Mouse (Mus musculus) retina, adult 2 months (tissue): ENCODE measurements around the gene Plscr3.

Experiments
- DNase-seq: peaks from one replicate; pipeline ENCODE4 v3.0.0-alpha.2; 2012; ENCODE audit warnings: low read depth, low spot score

The Plscr3 gene

DNA sequence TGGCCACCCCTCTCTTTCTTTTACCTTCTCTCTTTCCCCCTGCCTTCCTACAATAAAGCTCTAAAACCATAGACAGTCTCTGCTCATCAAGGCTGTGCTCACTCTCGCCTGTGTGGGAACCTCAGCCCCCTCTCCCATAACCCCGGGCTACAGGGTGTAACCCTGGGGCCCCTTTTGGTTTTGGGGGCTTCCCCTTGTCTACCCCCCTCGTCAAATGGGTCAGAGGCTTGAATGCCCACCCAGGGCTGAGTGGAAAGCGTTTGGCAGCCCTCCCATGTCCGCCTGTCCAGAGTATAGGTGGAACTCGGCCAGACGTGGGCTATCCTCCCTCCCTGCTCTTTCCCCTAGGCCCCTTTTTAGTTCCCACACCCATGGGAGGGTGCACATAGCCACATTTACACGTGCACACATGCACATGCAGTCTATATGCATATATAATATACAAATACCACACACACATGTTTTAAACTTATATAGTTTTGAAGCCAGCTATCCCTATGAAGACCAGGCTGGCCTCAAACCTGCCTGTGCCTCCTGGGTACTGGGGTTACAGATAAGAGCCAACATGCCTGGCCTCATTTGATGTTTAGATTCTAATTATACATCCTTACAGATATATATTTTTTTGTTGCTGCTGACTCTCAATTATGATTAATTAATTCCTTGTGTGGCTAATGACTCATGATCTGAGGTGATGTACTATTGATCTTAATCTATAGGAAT is 18.1 kb downstream of the Plscr3 start:
- DNase-seq: no peak

DNA sequence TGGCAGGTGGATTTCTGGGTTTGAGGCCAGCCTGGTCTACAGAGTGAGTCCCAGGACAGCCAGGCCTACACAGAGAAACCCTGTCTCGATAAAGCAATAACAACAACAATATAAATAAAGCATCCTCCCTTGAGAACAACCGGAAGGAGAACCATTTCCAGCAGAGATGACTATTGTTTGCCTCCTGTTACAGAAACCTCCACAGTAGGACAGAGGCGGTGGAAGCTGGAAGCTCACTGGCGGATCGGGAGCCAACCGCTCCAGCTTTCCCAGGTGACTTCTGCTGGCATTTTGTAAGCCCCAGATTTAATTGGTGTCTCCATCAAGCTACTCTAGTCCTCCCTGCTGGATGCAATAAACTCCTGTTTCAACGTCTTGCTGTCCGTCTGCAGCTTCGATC is 19.4 kb downstream of the Plscr3 start:
- no peak for DNase-seq

DNA sequence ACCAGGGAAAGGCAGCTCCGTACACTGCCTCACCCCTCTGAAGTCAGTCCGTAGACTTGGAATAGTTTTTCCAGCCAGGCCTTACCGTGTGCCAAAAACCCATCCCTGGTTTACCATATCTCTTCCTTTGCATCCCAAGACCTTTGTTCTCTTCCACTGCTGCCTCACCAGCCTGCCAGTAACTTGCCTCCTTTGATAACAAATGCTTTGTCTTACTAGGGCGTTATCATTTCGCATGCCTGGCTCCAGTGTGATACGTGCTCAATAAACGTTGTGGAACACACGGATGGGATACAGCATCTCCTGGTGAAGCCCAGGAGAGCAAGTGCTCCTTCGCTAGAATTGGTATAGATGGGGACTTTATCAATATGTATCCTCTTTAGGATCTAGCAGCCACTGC is 21.2 kb downstream of the Plscr3 start:
- no peak for DNase-seq

DNA sequence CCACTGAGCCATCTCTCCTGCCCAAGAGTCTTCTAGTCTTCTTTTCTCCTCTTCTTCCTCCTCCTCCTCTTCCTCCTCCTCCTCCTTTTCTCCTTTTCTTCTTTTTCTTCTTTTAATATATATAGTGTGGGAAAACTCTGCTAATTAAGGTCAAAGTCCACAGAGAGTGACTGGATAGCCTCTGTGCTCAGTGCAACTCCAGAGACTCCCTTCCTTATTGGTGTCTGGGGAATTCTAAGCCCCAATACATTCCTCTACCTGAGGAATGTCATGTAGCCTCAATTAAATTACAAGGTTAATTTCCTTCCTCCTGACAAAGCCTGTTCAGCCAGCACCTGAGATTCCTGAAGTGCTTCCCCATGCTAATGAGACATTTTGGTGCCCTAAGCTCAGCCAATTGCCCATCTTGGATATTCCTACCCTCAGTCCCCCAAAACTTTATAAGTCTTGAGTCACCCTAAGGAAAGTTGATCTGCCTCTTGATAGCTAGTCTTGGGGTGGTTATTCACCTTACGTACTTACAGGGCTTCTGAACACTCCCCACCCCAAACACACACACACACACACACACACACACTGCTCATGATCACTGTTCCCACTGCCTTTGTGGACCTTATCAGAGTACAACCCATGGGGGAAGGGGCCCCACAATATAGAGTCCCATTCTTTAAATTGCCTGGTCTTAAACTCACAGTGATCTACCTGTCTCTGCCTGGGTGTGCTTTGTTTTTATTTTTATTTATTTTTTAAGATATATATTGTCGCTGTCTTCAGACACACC is 24.3 kb downstream of the Plscr3 start:
- DNase-seq: no peak

DNA sequence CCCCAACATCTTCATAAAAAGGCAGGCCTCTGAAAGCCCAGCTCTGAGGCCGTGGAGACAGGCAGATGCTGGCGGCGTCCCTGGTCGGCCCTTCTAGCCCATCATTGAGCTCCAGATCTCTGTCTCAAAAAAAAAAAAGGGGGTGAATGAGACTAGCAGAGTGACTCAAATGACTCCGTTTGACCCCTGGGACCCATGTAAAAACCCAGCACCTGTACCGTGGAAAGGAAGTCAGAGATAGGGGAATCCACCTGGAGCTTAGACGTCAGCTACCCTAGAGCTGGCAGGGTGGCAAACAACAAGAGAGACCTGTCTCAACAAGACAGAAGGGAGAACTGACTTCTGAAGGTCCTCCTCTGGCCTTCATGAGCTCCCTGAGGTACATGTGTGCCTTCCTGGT is 25.6 kb downstream of the Plscr3 start:
- DNase-seq: no peak

DNA sequence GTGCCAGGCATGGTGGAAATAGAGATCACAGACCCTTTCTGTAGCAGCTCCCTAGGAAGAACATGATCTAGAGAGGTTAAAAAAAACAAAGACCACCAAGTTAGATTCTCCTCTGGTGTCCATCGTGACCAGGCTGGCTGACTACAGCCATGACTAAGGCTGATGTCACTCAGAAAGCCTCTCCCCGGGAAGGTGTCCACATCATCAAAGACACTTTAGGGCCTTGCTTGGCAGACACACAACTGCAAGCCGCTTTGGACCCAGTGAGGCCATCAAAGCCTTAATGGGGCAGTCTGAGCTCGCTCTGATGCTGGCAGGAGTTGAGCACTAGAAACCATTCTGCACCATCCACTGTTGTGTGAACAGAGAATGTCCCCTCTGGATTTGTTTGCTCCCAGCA is 26.3 kb downstream of the Plscr3 start:
- no peak for DNase-seq

DNA sequence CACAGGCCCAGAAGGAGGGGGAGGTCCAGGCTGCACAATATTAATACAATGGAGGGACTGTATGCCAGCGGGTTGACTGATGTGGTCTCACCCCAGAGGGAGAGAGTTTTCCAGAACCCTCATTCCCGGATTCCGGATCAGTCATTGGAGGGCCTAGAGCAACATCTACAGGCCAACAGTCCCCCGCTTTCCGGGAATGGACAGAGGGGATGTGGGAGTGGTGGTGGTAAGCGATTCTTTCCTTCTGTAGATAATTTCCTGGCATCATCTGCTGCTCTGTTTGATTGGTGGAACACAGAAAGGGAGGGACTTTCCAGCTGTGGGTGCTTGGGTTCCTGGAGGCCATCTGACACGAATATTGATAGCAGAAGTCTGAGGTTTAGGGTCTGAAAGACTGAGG is 30.0 kb downstream of the Plscr3 start:
- DNase-seq: no peak

DNA sequence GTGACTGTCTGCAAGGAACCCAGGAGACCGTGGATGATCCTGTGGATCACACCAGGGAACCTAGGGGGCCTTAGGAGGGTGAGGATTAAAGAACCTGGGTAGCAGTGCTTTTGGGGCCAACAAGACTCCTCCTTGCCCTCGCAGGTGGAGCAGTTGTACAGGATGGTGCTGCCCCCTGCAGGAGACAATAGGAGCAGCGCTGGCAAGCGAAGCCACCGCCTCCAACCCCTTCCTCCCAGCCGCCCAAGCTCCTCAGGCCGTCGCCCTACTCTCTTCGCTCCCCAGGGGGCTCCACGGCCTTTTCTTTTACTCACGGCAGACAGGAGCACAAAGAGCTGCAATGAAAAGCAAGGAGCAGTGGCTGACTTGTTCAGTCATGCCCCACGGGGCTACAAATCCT is 30.7 kb downstream of the Plscr3 start:
- peak; percentile 60 for DNase-seq

DNA sequence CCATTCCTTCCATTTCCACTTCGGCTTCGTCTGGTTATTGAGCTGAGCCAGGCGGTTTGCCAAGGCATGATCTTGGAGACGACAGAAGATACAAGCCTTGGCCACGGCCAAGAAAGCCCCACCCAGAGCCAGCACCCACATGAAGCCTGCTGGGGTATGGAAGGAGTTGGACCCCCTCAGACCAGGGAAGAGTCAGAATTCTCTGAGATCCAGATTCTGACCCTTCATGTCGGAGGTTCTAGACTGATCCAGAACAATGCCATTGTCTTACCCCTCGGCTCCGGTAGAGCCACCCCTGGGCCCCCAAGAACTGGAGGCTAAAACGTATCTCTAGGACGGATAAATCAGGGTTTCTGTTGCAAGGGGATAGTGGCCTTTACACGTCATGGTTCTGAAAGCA is 31.7 kb downstream of the Plscr3 start, which contains the start of gene Tmem95:
Gene Tmem95 (minus strand): TSS at position 141 of the 400 bp plus-strand sequence.
- DNase-seq: no peak

DNA sequence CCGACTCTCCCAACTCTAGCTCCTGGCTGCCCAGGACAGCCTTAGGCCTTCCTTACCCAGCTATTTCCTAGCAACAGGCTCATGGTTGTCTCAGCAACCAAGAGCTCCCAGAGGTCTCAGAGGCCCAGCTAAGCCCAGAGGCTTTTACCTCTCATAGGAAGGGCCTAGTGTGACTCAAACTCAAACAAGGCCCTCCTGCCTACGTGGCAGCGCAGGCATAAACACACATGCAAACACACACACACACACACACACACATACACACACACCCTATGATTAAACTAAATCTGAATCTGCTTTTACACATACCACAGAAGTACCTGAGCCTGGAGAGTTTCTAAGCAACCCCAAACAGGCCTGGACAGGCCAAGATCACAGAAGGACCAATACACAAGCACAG is 32.2 kb downstream of the Plscr3 start:
- DNase-seq: no peak

DNA sequence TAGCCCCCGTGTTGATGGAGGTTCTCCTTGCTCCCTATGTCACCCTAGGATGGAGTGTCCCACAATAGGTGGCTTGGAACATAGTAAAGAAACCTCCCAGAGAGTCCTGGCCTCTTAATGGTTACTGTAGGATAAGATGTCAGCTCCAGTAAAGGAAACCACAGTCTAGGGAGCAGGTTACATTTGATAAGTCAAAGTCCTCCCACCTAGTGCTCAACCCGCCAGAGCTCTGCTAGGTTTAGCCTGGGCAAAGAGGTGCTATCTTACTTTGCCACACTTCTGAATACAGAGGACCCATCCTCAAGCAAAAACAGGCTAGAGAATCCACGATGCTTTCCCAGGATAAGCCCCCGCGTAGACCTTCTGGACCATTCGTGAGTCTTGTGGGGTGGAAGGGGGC is 32.8 kb downstream of the Plscr3 start:
- DNase-seq: no peak

DNA sequence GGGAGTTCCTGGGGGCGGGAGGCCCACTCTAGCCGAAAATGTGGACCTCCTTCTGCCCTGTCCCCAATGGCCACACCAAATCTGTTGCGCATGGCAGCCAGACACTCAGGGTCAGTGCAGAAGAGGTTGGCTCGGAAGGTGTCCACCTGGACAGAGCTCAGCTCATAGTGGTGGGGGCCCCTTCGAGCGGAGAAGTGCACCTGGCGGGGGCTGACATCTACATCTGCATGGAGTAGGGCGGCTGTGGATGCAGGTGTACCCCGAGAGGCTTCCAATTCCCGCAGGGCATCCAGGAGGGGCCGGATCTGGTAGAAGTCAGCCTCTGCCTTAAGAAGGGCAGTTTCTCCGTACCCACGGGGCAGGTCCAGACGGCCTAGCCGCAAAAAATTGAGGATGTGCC is 33.5 kb downstream of the Plscr3 start:
- DNase-seq: no peak

DNA sequence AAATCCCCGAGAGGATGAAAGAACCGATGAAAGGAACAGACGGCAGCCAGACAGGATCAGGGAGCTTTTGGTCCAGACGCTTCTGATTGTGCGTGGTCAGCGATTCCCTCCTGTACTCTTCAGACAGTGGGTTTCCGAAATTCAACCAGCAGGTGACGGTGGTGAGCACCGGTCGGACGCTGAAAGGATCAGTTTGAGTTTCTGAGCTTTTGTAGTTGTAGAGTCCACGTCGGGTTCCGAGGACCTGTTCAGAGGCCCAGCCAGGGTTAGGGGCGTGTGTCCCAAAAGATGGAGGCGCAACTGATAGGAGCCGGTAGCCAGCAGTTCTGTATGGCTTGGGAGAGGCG is 34.3 kb downstream of the Plscr3 start:
- DNase-seq: no peak

DNA sequence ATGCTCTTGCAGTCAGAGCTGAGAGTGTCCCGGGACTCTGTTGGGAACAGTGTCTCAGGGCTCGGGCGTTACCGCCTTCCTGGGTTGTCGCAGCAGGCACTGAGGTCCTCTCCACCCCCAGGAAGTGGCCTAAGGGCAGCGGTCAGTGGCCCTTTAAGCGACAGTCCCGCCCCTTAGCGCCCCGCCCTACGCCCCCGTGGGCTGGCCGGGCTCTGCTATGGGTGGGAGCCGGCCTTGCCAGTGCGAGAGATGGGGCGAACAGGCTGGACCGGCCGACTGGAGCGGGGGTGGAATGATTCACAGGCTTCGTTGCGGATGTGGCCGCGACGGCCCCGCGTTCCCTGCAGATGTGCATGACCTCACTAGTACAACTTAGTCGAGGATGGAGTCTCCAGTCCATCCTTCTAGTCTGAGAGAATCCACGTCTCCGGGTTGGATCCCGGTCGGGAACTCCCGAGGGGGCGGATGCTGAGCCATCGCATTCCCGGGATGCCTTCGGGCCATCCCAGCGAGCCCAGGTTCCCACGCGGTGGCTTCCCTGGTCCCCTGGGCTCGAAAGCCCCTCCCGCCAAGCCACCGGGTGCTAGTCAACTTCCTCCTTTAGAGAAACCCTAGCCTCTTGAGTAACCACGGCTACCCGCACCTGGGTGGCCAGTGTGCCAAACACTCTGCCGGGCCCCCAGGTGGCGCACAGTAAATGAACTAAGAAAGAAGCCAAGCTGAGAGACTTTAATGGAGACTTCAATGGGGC is 34.9 kb downstream of the Plscr3 start, which contains the start of gene Kctd11:
Gene Kctd11 (minus strand): TSS at position 554 of the 751 bp plus-strand sequence.
- DNase-seq: no peak

DNA sequence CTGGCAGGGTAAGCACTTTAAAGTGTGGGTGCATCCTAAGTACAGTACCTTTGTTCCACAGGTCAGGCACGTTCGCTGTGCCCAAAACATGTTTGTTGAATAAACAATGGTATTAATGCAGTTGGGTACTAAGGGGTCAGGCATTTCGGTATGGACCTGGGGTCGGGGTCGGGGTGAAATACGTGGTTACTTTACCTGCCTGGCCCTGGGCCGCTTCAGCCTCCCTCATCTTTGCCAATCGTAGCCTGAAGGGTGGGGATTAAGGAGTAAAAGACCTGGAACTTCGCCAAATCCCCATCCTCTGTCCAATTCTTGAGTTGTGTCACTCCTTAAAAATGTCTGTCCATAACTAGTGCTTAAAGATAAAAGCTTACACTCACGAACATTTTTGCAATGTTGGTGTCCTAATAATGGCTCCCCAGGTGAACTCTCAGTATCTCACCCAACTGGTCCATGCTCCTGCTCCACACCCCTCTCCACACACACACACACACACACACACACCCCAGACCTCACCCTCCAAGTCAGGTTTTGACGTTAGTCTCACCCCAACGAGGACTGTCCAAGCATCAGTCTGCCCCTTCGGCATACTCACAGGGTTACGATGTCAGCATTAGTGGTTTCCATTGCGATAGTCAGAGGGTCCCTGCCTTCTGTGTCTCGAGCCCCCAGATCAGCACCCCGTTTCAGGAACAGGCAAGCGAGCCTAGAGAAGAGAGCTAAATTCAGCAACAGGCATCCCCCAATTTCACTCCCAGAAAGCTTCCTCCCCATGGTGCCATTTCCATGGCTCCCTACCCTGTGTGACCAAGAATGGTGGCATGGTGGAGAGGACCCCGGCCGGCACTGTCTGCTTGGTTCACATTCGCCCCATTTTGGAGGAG is 35.9 kb downstream of the Plscr3 start:
- DNase-seq: no peak

DNA sequence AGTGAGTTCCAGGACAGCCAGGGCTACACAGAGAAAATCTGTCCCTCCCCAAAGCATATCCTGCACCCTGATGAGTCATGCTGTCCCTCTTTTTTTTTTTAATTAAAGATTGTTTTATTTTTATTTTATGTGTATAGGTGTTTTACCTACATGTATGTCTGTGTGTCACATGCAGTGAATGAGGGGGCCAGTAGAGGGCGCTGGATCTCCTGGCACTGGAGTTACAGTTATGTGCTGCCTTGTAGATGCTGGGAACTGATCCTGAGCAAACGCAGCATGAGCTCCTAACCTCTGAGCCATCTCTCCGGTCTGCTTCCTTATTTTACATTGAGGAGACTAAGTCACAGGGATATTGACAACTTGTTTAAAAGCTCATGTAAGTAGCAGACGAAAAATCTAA is 36.9 kb downstream of the Plscr3 start:
- no peak for DNase-seq

DNA sequence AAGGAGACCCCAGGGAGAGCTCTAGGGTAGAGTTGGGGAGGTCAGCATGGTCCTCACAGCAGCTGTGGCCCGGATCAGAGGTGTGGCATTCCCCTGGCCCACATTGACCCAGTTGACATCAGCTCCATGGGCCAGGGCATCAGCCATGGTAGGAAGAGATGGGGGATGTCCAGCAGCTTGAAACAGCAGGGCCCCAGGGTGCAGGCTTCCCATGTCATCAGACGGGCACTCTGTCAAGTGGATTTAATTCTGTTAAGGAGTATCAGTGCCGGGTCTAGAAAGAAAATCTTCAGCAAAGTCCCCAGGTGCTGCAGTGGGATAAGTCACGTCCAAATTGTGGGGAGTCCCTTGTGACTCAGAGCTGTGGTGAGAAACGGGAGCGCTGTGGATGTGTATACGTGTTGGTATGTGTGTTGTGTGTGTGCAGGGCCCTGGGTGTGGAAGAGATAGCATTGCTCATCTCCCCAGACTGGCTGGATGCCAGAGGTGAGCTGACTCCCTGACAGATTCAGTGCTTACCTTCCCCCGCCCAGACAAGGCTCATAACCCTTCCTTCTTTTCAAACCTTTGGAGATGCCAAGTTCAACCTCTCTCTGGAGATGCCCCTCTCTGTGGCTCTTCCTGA is 37.5 kb downstream of the Plscr3 start:
- no peak for DNase-seq

DNA sequence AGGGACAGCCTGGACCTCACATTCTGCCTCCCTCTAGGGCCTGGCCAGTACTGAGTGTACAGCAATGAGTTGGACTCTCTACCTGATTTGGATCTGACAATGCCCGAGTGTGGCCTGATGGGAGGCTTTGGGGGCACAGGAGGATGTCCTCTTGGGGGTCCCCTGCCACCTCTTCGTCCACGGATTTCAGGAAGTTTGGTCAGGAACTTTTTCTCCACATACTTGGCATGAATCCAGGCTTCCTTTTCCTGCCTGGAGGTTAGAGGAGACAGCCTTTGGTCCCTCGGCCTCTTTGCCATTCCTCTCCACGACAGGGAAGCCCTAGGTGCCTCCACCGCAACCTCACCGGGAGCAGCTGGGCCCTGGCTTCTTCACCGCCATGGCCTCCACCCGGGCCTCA is 38.1 kb downstream of the Plscr3 start:
- DNase-seq: no peak

DNA sequence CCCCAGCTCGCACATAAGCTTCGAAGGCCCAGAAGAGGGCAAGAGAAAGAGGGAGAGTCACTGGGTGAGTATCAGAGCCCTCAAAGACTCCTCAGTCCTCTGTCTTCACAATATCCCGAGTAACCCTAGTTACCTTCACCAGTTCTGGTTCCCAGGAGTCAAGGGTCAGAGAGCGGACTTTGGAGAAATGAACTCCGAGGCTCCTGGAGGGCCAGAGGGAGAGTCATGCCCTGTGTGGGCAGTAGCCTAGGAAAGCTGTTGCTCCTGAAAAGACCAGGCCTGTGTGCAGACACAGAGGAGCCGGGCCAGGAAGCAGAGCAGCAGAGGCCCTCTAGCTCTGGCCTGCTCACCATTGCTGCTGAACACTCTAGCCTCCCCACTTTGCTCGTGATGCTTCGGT is 38.5 kb downstream of the Plscr3 start:
- no peak for DNase-seq

DNA sequence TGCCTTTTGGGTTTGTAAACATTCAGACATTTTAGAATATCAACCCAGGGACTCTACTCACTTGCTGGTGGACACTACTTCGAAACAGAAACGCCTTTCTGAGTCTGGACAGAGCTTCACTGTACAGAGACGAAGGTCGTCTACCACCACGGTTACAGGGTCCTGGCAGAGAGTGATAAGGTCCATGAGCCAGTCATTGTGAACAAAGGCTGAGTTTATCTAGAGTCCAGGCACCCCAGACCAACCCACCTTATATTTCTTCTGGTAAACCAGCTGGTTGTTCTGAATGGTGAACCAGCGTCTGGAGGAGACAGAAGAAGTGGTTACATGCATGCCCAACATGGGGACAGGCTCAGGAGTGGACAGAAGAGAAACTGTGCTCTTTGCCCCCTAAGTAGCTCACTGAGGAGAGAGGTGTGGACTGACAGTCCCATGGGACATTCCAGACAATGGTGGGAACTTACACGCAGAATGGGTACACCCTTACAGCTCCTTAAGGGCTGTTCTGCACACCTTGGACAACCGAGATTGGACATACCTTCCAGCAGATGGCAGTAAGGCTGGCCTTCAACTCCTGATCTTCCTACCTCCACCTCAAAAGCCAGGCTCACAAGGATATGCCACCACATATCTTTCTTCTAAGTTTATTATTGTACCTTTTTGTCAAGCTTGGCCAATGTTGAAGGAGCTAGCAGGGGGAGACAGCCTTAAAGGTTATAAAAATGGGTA is 40.9 kb downstream of the Plscr3 start:
- no peak for DNase-seq
